Mouse (Mus musculus) MEL (cell line): ENCODE measurements around the gene Timp2. TPM values are rescaled to one million over a fixed set of nuclear protein-coding genes. Genes with fewer than 3 reads are reported as not detected.

Experiments
- DNase-seq: peaks from one replicate; pipeline ENCODE4 v3.0.0; 2011; ENCODE audit warnings: low read depth, low spot score
- H3K27ac ChIP-seq: 2 replicates; pipeline ENCODE4 v1.5.1; 2012; ENCODE audit warnings: low read depth, mild to moderate bottlenecking, control low read depth, low read length, moderate library complexity; ENCODE audit not compliant: control insufficient read depth
- H3K27me3 ChIP-seq, 2 experiments: fragments of 150-350 bp in 1 of 2; sonication (generic) in 1 of 2; 2 replicates each; pipeline ENCODE4 v1.6.1; 2012; ENCODE audit warnings: low read length in 2 of 2, mild to moderate bottlenecking in 2 of 2, improper control_type of control experiment in 1 of 2, moderate library complexity in 1 of 2; ENCODE audit not compliant: insufficient read depth in 2 of 2, control insufficient read depth in 1 of 2
- H3K36me3 ChIP-seq, 2 experiments: 2 replicates each; pipeline ENCODE4 v1.6.1; 2012 to 2014; ENCODE audit warnings: low read length in 2 of 2, improper control_type of control experiment in 1 of 2, inconsistent platforms in 1 of 2, mild to moderate bottlenecking in 1 of 2; ENCODE audit not compliant: insufficient read depth in 2 of 2, control insufficient read depth in 1 of 2
- H3K4me1 ChIP-seq, 2 experiments: fragments of 150-350 bp in 1 of 2; sonication (generic) in 1 of 2; 2 replicates each; pipeline ENCODE4 v1.6.1; 2012; ENCODE audit warnings: low read length in 2 of 2, improper control_type of control experiment in 1 of 2, mild to moderate bottlenecking in 1 of 2; ENCODE audit not compliant: insufficient read depth in 2 of 2, control insufficient read depth in 1 of 2
- H3K4me3 ChIP-seq, 2 experiments: fragments of 150-350 bp in 1 of 2; sonication (generic) in 1 of 2; 2 replicates each; pipeline ENCODE4 v1.5.1; 2012; ENCODE audit warnings: low read depth in 2 of 2, low read length in 2 of 2, mild to moderate bottlenecking in 2 of 2, moderate library complexity in 2 of 2, control low read depth in 1 of 2, improper control_type of control experiment in 1 of 2; ENCODE audit not compliant: control insufficient read depth in 1 of 2, insufficient read depth in 1 of 2
- H3K79me2 ChIP-seq: 2 replicates; pipeline ENCODE4 v1.6.1; 2012; ENCODE audit warnings: mild to moderate bottlenecking, low read length, moderate library complexity; ENCODE audit not compliant: control insufficient read depth, poor library complexity, insufficient read depth
- H3K9ac ChIP-seq: 2 replicates; pipeline ENCODE4 v1.6.1; 2012; ENCODE audit warnings: low read depth, mild to moderate bottlenecking, control low read depth, low read length, moderate library complexity; ENCODE audit not compliant: control insufficient read depth, poor library complexity, severe bottlenecking
- H3K9me3 ChIP-seq: fragments of 150-350 bp; sonication (generic); replicated peaks from 2 replicates; pipeline ENCODE4 v1.6.1; 2012; ENCODE audit warnings: mild to moderate bottlenecking, low read length, improper control_type of control experiment, moderate library complexity; ENCODE audit not compliant: insufficient read depth
- BHLHE40 ChIP-seq: IDR thresholded peaks from 2 replicates; pipeline ENCODE4 v1.6.1; 2012; ENCODE audit warnings: low read depth, mild to moderate bottlenecking, inconsistent platforms, low read length, improper control_type of control experiment, borderline replicate concordance
- CHD1 ChIP-seq: IDR thresholded peaks from 2 replicates; pipeline ENCODE4 v1.6.1; 2012; ENCODE audit warnings: low read depth, mild to moderate bottlenecking, inconsistent platforms, low read length, improper control_type of control experiment
- CHD2 ChIP-seq: IDR thresholded peaks from 2 replicates; pipeline ENCODE4 v1.6.1; 2011; ENCODE audit warnings: low read length, improper control_type of control experiment
- E2F4 ChIP-seq: IDR thresholded peaks from 2 replicates; pipeline ENCODE4 v1.6.1; 2011; ENCODE audit warnings: low read depth, low read length, improper control_type of control experiment, borderline replicate concordance
- EP300 ChIP-seq, 2 experiments: IDR thresholded peaks; 2 replicates each; pipeline ENCODE4 v1.6.1; 2011; ENCODE audit warnings: improper control_type of control experiment in 2 of 2, low read length in 2 of 2, low read depth in 1 of 2, mild to moderate bottlenecking in 1 of 2
- GATA1 ChIP-seq: IDR thresholded peaks from 2 replicates; pipeline ENCODE4 v1.6.1; 2011; ENCODE audit warnings: low read depth, low read length, improper control_type of control experiment
- KAT2A ChIP-seq: conservative IDR thresholded peaks from 2 replicates; pipeline ENCODE4 v1.6.1; 2012; ENCODE audit warnings: low read depth, low read length, improper control_type of control experiment, inconsistent platforms
- MAFK ChIP-seq: IDR thresholded peaks from 2 replicates; pipeline ENCODE4 v1.6.1; 2011; ENCODE audit warnings: low read depth, mild to moderate bottlenecking, low read length, improper control_type of control experiment, borderline replicate concordance
- MAX ChIP-seq: IDR thresholded peaks from 2 replicates; pipeline ENCODE4 v1.6.1; 2011; ENCODE audit warnings: low read length, improper control_type of control experiment
- MAZ ChIP-seq: IDR thresholded peaks from 2 replicates; pipeline ENCODE4 v1.6.1; 2012; ENCODE audit warnings: low read depth, mild to moderate bottlenecking, inconsistent platforms, low read length, improper control_type of control experiment
- MEF2A ChIP-seq: IDR thresholded peaks from 2 replicates; pipeline ENCODE4 v1.6.1; 2014; ENCODE audit warnings: low read depth, mild to moderate bottlenecking, inconsistent platforms, low read length, improper control_type of control experiment; ENCODE audit not compliant: poor library complexity, insufficient replicate concordance, severe bottlenecking; ENCODE audit errors: extremely low read depth
- MYB ChIP-seq: IDR thresholded peaks from 2 replicates; pipeline ENCODE4 v1.6.1; 2011; ENCODE audit warnings: mild to moderate bottlenecking, low read depth, low read length, improper control_type of control experiment
- MYC ChIP-seq: IDR thresholded peaks from 2 replicates; pipeline ENCODE4 v1.6.1; 2011; ENCODE audit warnings: low read depth, mild to moderate bottlenecking, low read length, improper control_type of control experiment, moderate library complexity
- NELFE ChIP-seq: IDR thresholded peaks from 2 replicates; pipeline ENCODE4 v1.6.1; 2011; ENCODE audit warnings: low read depth, low read length, improper control_type of control experiment
- NRF1 ChIP-seq: IDR thresholded peaks from 2 replicates; pipeline ENCODE4 v1.6.1; 2014; ENCODE audit warnings: low read depth, mild to moderate bottlenecking, inconsistent platforms, low read length, improper control_type of control experiment, moderate library complexity; ENCODE audit not compliant: poor library complexity, insufficient read depth, severe bottlenecking
- POLR2A ChIP-seq, 2 experiments: IDR thresholded peaks; 2 replicates each; pipeline ENCODE4 v1.6.1; 2011 to 2012; ENCODE audit warnings: low read length in 2 of 2, mild to moderate bottlenecking in 2 of 2, control low read depth in 1 of 2, improper control_type of control experiment in 1 of 2, low read depth in 1 of 2, moderate library complexity in 1 of 2; ENCODE audit not compliant: control insufficient read depth in 1 of 2, insufficient read depth in 1 of 2, poor library complexity in 1 of 2
- POLR2AphosphoS5 ChIP-seq: IDR thresholded peaks from 2 replicates; pipeline ENCODE4 v1.6.1; 2012; ENCODE audit warnings: low read depth, borderline replicate concordance, mild to moderate bottlenecking, inconsistent platforms, low read length, moderate library complexity, mixed read lengths
- TBP ChIP-seq: IDR thresholded peaks from 2 replicates; pipeline ENCODE4 v1.8.0; 2011; ENCODE audit warnings: low read depth, low read length, improper control_type of control experiment
- TCF12 ChIP-seq: IDR thresholded peaks from 2 replicates; pipeline ENCODE4 v1.6.1; 2014; ENCODE audit warnings: low read depth, mild to moderate bottlenecking, inconsistent platforms, low read length, improper control_type of control experiment, moderate library complexity
- UBTF ChIP-seq: IDR thresholded peaks from 2 replicates; pipeline ENCODE4 v1.6.1; 2012; ENCODE audit warnings: low read depth, mild to moderate bottlenecking, inconsistent platforms, low read length, improper control_type of control experiment, moderate library complexity, borderline replicate concordance; ENCODE audit not compliant: insufficient read depth
- USF1 ChIP-seq: IDR thresholded peaks from 2 replicates; pipeline ENCODE4 v1.6.1; 2014; ENCODE audit warnings: low read depth, mild to moderate bottlenecking, inconsistent platforms, low read length, improper control_type of control experiment, moderate library complexity
- USF2 ChIP-seq, 2 experiments: IDR thresholded peaks; 2 replicates each; pipeline ENCODE4 v1.6.1; 2011 to 2012; ENCODE audit warnings: improper control_type of control experiment in 2 of 2, low read length in 2 of 2, borderline replicate concordance in 1 of 2, inconsistent platforms in 1 of 2, low read depth in 1 of 2, mild to moderate bottlenecking in 1 of 2; ENCODE audit not compliant: insufficient read depth in 1 of 2
- ZC3H11A ChIP-seq: IDR thresholded peaks from 2 replicates; pipeline ENCODE4 v1.6.1; 2012; ENCODE audit warnings: low read depth, mild to moderate bottlenecking, inconsistent platforms, low read length, improper control_type of control experiment
- ZKSCAN1 ChIP-seq: IDR thresholded peaks from 2 replicates; pipeline ENCODE4 v1.6.1; 2012; ENCODE audit warnings: low read depth, mild to moderate bottlenecking, inconsistent platforms, low read length, improper control_type of control experiment, moderate library complexity
- polyA plus RNA-seq, 2 experiments: library from polyadenylated mRNA; stranded (reverse) in 1 of 2; unstranded in 1 of 2; fragments of >175 nt in 1 of 2; fragments of >200 nt in 1 of 2; gene quantifications; 2 replicates each; pipeline versions ENCODE4 v1.2.1 to v1.2.4; 2012; ENCODE audit warnings: low replicate concordance in 2 of 2, low read depth in 1 of 2; ENCODE audit not compliant: insufficient read length in 2 of 2, insufficient read depth in 1 of 2, missing spikeins in 1 of 2
- total RNA-seq: library from RNA; depleted of rRNA; stranded (reverse); fragments of 300-350 nt; gene quantifications from 2 replicates; pipeline ENCODE4 v1.2.3, GENCODE M21; 2012

Timp2 gene
- total and polyA plus RNA-seq, 3 experiments: not detected

DNA sequence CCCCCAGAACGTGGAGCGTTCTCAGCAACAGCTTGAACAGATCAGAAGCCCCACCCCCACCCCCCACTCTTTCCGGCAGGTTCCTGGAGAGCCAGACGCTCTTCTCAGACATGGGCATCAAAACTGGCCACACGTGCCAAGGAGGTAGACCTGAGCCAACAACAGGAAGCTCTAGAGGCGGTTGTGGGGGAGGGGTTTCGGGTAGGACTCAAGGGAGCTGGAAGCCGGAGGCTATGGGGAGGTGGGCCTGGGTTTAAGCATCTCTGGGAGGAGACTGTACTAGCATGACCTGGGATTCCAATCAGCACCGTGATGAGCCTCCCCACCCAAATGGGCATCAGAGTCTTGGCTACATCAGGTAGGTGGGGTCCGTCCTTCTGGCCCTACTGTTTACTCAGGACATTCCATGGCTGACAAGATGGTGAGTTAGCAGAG is 5.4 kb upstream of the Timp2 start:
- Histone ChIP-seq H3K4me3 (no peak overlapping the region), H3K9ac (no peak overlapping the region), H3K79me2 (no peaks in the 10 kb centered on the region), H3K27ac (no peak overlapping the region), H3K4me1 (no peaks in the 10 kb centered on the region), H3K27me3 (peaks cover 0 to 5% of the 10 kb centered on the region in 2 experiments; a peak in 3 of 4 replicates), H3K36me3 (no peaks in the 10 kb centered on the region), H3K9me3 (no peaks in the 10 kb centered on the region)
- DNase-seq: no peak
- TF ChIP-seq CHD2: no peak
- no peak for TF ChIP-seq GATA1
- TF ChIP-seq ZKSCAN1: no peak
- no peak for TF ChIP-seq MAFK
- TF ChIP-seq NELFE: no peak
- no peak for TF ChIP-seq POLR2A (IDR thresholded peaks at IDR 0.05; ENCODE audit: control insufficient read depth in 1 of 2, insufficient read depth in 1 of 2, low read depth in 1 of 2, low read length in 2 of 2, poor library complexity in 1 of 2)
- no peak for TF ChIP-seq NRF1
- no peak for TF ChIP-seq E2F4
- no peak for TF ChIP-seq MYB
- TF ChIP-seq MAX: no peak
- TF ChIP-seq TCF12: no peak
- TF ChIP-seq UBTF: no peak
- no peak for TF ChIP-seq KAT2A
- no peak for TF ChIP-seq TBP
- no peak for TF ChIP-seq MYC
- no peak for TF ChIP-seq POLR2AphosphoS5

DNA sequence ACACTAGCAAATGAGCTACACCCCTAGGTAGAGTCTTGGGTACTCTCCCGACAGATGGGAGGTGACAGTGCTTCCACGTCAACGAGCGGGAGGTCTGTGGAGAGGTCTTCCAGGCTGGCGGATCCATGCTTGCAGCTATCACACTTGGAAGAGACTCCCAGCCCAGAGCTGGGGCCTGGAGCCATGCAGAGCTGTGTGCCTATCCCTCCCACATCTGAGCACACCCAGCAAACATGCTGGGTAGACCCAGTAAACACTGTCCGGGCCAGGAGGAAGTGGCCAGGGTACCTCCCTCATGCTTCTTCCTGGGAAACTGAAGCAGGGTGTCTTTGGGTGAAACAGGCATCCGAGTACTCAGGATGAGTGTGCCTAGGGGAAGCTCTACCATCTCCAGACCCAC is 5.0 kb upstream of the Timp2 start:
- no peak overlapping the region for H3K9ac ChIP-seq
- peaks cover 0 to 5% of the 10 kb centered on the region in 2 experiments; a peak in 3 of 4 replicates for H3K27me3 ChIP-seq
- no peaks in the 10 kb centered on the region for H3K9me3 ChIP-seq
- H3K79me2 ChIP-seq: no peaks in the 10 kb centered on the region
- no peak overlapping the region for H3K4me3 ChIP-seq
- H3K27ac ChIP-seq: no peak overlapping the region
- no peak for TF ChIP-seq E2F4
- TF ChIP-seq ZC3H11A: no peak
- no peak for TF ChIP-seq NELFE
- no peak for TF ChIP-seq CHD1
- TF ChIP-seq MAZ: no peak
- TF ChIP-seq BHLHE40: no peak
- TF ChIP-seq CHD2: no peak
- TF ChIP-seq EP300 (IDR thresholded peaks at IDR 0.05; ENCODE audit: low read depth in 1 of 2, low read length in 2 of 2): no peak
- no peak for TF ChIP-seq MEF2A
- no peak for TF ChIP-seq USF1
- TF ChIP-seq GATA1: no peak
- no peak for TF ChIP-seq USF2 (IDR thresholded peaks at IDR 0.05; ENCODE audit: borderline replicate concordance in 1 of 2, insufficient read depth in 1 of 2, low read depth in 1 of 2, low read length in 2 of 2)
- TF ChIP-seq MAX: no peak
- TF ChIP-seq MAFK: no peak
- TF ChIP-seq, all 39 proteins: peak for 0
- Histone ChIP-seq H3K36me3 (no peaks in the 10 kb centered on the region), H3K4me1 (no peaks in the 10 kb centered on the region)
- no peak for DNase-seq
